Mouse (Mus musculus) midbrain, embryonic 12.5 days (tissue): ENCODE measurements around the gene Tank. TPM values are rescaled to one million over a fixed set of nuclear protein-coding genes. Genes with fewer than 3 reads are reported as not detected.
A peak's percentile ranks its signal among the peaks of the same experiment; 100 is the strongest.

Experiments
- ATAC-seq: fragments of 200-750 bp; cut with Nextera tagmentation; 2 replicates; pipeline ENCODE4 v1.8.0; 2017; ENCODE audit warnings: low read depth, moderate TSS enrichment, moderate library complexity; ENCODE audit not compliant: low FRiP score
- H3K27ac ChIP-seq: fragments of 300-500 bp; sonication (generic); replicated peaks from 2 replicates; pipeline ENCODE4 v1.5.1; 2016; ENCODE audit warnings: mild to moderate bottlenecking
- H3K27me3 ChIP-seq: fragments of 300-500 bp; sonication (generic); 2 replicates; pipeline ENCODE4 v1.6.1; 2016; ENCODE audit warnings: mild to moderate bottlenecking
- H3K36me3 ChIP-seq: fragments of 300-500 bp; sonication (generic); 2 replicates; pipeline ENCODE4 v1.6.1; 2016
- H3K4me1 ChIP-seq: fragments of 300-500 bp; sonication (generic); 2 replicates; pipeline ENCODE4 v1.6.1; 2016
- H3K4me2 ChIP-seq: fragments of 300-500 bp; sonication (generic); replicated peaks from 2 replicates; pipeline ENCODE4 v1.6.1; 2016; ENCODE audit warnings: mild to moderate bottlenecking, moderate library complexity
- H3K4me3 ChIP-seq: fragments of 300-500 bp; sonication (generic); 2 replicates; pipeline ENCODE4 v1.5.1; 2016; ENCODE audit warnings: mild to moderate bottlenecking
- H3K9ac ChIP-seq: fragments of 300-500 bp; sonication (generic); replicated peaks from 2 replicates; pipeline ENCODE4 v1.6.1; 2016; ENCODE audit warnings: mild to moderate bottlenecking, moderate library complexity
- H3K9me3 ChIP-seq: fragments of 300-500 bp; sonication (generic); 2 replicates; pipeline ENCODE4 v1.6.1; 2016; ENCODE audit warnings: mild to moderate bottlenecking
- WGBS: fragments of 180-500 bp; shearing (Covaris S2); methylation state at CpG from one replicate; pipeline ENCODE4 v1.1.7; 2016; 5-methylcytosine and 5-hydroxymethylcytosine counted together
- polyA plus RNA-seq: library from polyadenylated mRNA; unstranded; fragments of >200 nt; fragmentation: Nextera tagmentation; extraction: Ambion mirVana; gene quantifications from 2 replicates; pipeline ENCODE4 v1.2.1, GENCODE M21; 2016

Gene Tank
- polyA plus RNA-seq, 1 experiment from 2014 or later: 31.1 TPM

DNA sequence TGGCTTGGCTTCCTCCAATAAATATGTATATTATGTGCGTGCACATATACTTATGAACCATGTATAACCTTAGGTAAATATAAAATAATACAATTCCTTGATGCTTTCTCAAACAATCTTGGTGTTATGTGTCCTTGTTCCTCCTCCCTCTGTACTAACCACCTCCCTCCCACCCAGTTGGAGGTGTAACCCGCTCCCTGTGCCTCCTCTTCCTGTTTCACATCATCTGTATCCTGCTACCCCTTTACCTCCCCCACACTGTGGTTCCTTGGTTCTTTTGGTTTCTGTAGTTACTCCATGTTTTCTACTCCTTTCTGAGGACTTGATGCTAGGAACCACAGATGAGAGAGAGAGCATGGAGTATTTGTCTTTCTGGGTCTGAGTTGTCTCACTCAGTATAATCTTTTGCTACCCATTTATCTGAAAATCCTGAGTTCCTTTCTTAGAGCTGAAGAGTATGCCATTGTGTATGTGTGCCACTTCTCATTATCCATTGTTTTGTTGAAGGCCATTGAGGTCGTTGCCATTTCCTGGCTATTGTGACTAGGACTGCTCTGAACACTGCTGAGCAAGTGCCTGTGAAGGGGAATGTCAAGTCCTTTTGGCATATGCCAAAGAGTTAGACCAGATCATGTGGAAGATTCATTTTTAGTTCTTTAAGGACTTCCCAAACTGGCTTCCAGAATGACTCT lies 52.6 kb downstream of the Tank start:
- Histone ChIP-seq H3K4me3 (no peak overlapping the region), H3K36me3 (peaks cover 11% of the 10 kb centered on the region; the same call in 1 of the 2 replicates), H3K27me3 (no peaks in the 10 kb centered on the region), H3K27ac (no peak overlapping the region), H3K4me1 (no peaks in the 10 kb centered on the region), H3K4me2 (no peak overlapping the region), H3K9ac (no peak overlapping the region), H3K9me3 (no peaks in the 10 kb centered on the region)
- ATAC-seq: no peak
- WGBS: 80% methylated on average over 3 of the region's 3 CpGs

DNA sequence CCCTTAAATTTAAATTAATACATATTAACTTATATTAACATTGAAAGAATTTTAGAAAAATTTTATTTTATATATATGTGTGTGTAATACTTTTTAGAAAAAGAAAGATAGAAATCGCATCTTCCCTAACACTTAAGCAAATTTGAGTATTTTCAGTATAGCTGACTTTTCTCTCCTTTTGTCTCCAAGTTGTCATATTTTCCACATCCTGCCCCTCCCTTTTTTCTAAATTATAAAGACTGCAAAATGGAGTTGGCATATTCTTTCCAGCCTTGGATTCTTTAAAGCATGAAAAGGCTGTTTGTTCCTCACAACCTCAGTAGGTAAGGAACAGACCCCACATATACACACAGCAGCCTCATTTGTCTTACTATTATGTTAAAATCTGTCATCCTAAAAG lies 56.7 kb downstream of the Tank start:
- Histone ChIP-seq H3K27ac (no peak overlapping the region), H3K4me2 (no peak overlapping the region), H3K27me3 (no peaks in the 10 kb centered on the region), H3K9me3 (no peaks in the 10 kb centered on the region), H3K36me3 (no peaks in the 10 kb centered on the region), H3K4me3 (no peak overlapping the region), H3K9ac (no peak overlapping the region), H3K4me1 (no peaks in the 10 kb centered on the region)
- WGBS: 90% methylated on average over 1 of the region's 1 CpGs
- ATAC-seq: no peak

DNA sequence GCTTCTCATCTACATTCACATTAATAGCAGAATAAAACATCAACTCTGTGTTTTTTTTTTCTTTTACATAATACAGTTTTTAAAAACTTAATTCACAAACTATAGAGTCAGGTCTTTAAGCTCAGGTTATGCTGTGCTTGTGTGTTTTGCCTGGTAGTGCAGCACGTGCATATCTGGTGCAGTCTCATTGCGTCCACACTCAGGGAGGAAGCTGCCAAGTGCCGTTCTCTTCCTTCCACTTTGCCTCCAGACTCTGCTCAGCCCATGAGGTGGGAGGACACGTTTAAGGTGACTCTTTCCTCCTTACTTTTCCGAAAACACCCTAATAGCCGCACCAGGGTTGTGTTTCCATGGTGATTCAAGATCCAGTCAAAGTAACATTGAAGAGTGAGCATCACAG lies 59.8 kb downstream of the Tank start:
- no peak overlapping the region for H3K4me2 ChIP-seq
- 75% methylated on average over 6 of the region's 6 CpGs for WGBS

DNA sequence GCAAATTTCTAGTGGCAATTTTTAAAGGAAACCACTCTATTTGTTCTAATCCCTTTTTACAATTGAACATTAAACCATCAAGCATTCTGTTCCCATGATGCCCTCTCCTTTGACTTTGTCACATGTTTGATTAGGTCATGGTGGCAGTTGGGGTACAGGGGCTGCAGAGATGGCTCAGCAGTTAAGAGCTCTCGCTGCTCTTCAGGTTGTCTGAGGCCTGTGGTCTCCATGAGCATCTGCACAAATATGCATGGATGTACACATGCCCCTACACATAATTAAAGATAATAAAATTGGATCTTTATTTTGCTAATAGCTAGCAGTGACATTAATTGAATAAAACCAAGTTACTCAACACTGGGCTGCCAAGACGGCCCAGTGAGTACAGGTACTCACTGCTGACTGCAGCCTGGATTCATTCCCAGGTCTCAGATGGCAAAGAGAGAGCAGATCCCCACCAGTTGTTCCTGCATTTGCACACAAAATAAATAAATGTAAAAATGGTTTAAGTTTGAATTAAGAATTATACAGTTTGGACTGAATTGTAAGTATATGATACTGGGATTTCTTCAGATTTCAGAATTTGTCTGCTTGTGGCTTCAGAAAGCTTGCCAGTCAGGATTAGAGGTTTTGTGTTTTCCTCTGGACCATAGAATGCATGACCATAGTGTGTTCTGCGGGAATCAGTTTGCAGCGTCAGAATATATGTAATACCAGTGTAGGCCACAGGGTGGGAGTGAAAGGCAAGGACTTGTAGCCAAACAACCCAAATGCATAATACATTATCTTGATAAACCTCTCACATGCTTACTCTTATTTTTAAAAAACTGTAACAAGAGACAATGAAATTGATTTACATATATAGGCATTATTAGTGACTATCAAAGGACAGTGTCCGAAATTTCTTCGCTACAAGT lies 64.3 kb downstream of the Tank start:
- 56% methylated on average over 6 of the region's 6 CpGs for WGBS
- H3K27me3 ChIP-seq: no peaks in the 10 kb centered on the region
- no peak overlapping the region for H3K4me2 ChIP-seq
- no peaks in the 10 kb centered on the region for H3K9me3 ChIP-seq
- H3K9ac ChIP-seq: no peak overlapping the region
- no peaks in the 10 kb centered on the region for H3K36me3 ChIP-seq
- no peak overlapping the region for H3K27ac ChIP-seq
- ATAC-seq: peak; percentile 83
- H3K4me3 ChIP-seq: no peak overlapping the region
- no peaks in the 10 kb centered on the region for H3K4me1 ChIP-seq

More for the DNA sequence above, 59.8 kb downstream of the Tank start:
- Histone ChIP-seq H3K36me3 (no peaks in the 10 kb centered on the region), H3K27ac (no peak overlapping the region), H3K4me1 (no peaks in the 10 kb centered on the region), H3K9ac (no peak overlapping the region), H3K27me3 (no peaks in the 10 kb centered on the region), H3K9me3 (no peaks in the 10 kb centered on the region), H3K4me3 (no peak overlapping the region)
- ATAC-seq: no peak

DNA sequence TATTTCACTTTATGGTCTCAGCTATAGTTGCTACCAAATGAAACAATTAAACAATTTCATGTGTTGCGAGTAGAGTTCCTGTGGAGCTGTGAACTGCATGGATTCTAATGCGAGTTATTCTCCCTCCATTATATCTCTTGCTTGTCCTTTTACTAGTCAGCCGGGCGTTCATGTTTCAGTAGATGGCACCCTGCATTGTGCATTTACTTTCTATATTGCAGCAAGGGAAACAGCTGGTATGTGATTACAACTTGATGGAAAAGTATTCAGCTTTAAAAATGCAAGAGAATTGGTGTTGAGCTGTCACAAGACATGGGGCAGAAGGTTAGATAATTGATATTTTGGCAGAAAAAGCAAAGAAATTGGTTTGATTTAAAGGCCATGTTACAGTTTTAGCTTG lies 72.8 kb downstream of the Tank start:
- no peak for ATAC-seq
- Histone ChIP-seq H3K4me2 (no peak overlapping the region), H3K27ac (no peak overlapping the region), H3K4me3 (no peak overlapping the region), H3K36me3 (no peaks in the 10 kb centered on the region), H3K27me3 (no peaks in the 10 kb centered on the region), H3K4me1 (0 out of 2 replicates have a peak, but pooled peaks cover 4% of the 10 kb centered on the region), H3K9ac (no peak overlapping the region), H3K9me3 (no peaks in the 10 kb centered on the region)
- 83% methylated on average over 4 of the region's 4 CpGs for WGBS

DNA sequence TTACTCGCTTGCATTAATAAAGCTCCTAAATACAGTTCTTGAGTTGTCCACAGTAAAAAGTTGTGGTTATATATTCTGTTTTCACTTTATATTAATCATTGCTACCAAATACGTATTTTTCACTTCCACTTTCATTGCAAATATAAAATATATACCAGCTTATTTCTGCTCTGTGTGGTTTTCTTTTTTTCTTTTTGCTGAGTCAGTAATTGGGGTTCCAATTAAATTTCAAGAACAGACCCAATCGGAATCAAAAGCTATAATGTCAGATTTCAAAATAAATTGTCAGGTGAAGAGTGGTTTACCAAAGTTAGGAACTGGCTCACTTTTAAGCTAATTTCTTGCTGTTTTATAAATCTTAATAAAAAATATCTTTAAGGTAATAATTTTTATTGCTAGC lies 73.3 kb downstream of the Tank start:
- Histone ChIP-seq H3K27me3 (no peaks in the 10 kb centered on the region), H3K4me2 (no peak overlapping the region), H3K27ac (no peak overlapping the region), H3K9ac (no peak overlapping the region), H3K9me3 (no peaks in the 10 kb centered on the region), H3K36me3 (no peaks in the 10 kb centered on the region), H3K4me3 (no peak overlapping the region), H3K4me1 (0 out of 2 replicates have a peak, but pooled peaks cover 4% of the 10 kb centered on the region)
- 91% methylated on average over 3 of the region's 3 CpGs for WGBS
- ATAC-seq: no peak

DNA sequence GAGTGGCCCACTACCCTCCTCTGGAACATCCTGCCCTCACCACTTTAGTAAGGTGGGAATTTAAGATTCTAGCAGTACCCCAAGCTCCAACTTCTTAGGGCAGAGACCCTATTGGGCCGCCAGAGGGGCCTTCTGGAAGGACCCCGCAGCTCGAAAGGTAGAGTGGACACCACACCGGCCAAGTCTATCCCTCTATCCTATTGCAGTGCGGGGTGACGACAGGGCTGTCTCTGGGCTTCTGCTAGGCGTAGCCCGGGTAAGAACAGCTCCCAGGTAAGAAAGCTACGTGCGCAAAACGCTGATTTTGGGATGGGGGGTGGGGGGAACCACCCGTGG lies 76.6 kb downstream of the Tank start:
- Histone ChIP-seq H3K4me2 (peak overlapping the region; percentile 85), H3K4me1 (peaks cover 8% of the 10 kb centered on the region), H3K4me3 (peak overlapping the region; percentile 50), H3K9me3 (no peaks in the 10 kb centered on the region), H3K27me3 (no peaks in the 10 kb centered on the region), H3K9ac (peak overlapping the region; percentile 81), H3K27ac (peak overlapping the region; percentile 89), H3K36me3 (no peaks in the 10 kb centered on the region)
- 3% methylated on average over 12 of the region's 12 CpGs for WGBS
- ATAC-seq: peak; percentile 23; the same call in 1 of the 2 replicates

DNA sequence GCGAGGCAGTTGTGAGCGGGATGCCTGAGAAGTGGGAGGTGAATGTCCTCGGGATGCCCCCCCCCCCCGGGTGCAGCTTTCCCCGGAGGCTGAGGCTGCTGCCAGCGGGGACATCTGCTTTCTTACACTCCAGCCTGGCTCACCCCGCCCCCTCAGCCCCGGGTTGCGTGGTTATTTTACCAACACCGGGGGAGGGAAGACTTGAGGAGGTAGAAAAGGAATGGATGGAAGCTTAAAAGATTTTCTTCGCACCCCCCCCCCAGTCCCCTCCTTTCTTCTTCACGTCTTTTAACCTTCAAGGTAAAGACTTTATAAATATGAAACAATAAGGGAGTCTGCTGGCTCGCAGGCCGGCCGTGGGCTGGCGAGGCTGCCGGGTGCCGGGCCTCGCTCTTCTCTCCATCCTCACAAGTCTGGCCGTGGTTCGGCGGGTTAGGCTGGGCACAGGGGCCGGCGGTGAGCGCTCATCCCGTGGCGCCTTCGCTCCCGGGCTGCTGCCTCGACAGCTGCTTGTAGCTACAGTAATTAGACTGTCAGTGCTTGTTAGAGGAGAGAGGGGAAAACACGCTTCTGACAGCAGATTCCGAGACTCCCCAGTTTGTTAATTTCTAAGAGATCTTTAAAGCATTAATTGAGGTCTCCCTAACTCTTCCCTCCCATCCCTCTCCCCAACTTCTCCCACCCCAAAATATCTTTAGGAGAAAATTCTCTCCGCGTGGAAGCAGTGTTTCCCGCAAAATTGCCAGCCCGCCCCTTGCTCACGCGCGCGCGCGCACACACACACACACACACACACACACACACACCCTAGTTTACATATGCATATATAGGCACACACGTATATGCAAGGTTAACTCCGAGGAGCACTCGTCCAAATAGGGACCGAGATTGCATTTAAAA lies 77.2 kb downstream of the Tank start:
- H3K36me3 ChIP-seq: no peaks in the 10 kb centered on the region
- peaks cover 8% of the 10 kb centered on the region for H3K4me1 ChIP-seq
- H3K4me2 ChIP-seq: peak overlapping the region; percentile 85
- H3K27me3 ChIP-seq: no peaks in the 10 kb centered on the region
- peak overlapping the region; percentile 89 for H3K27ac ChIP-seq
- no peaks in the 10 kb centered on the region for H3K9me3 ChIP-seq
- H3K9ac ChIP-seq: peak overlapping the region; percentile 81
- peak; percentile 77 for ATAC-seq
- H3K4me3 ChIP-seq: peak overlapping the region; percentile 50
- under 1% methylated on average over 41 of the region's 46 CpGs for WGBS

DNA sequence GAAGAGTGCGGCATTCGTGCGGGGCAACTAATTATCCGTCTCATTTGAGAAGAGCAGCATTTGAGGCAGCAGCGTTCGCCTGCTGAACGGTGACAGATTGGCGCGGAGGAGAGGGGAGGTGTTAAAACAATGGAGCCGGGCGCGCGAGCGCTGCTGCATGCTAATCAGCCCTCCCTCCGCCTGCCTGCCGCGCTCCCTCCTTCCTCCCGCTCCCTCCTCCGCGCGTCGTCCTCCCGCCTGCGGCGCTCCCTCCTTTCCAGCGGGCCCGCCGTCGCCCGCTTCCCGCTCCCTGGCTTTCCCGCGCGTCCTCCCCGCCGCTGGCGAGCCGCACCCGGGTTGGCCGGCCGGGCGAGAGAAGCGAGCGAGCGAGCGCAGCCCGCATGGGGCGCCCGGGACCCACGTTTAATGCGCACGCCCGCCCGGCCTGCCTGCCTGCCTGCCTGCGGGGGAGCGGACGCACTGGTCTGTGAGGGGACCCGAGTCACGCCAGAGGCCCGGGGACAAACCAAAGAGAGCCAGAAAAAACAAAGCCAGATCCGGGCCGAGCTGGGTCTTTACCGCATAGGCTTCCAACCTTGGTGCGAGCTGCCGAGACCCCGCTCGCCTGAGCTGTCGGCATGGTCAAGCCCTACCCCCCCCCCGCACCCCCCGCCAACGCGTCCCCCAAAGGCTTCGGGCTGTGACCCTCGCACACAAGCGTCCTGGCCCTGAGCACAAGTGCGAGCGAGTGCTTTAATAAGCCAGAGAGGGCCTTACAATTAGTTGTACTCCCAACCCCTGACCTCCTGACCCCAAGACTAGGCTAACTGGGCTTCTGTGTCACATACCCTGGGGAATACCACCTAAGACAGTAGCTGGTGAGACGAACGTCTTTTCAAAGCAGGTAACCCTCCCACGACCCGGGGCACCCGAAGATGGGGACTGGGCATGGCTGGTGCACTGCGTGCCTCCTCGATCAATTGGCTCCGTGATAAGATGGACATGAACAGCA lies 78.3 kb downstream of the Tank start:
- Histone ChIP-seq H3K27me3 (no peaks in the 10 kb centered on the region), H3K27ac (peak overlapping the region; percentile 89), H3K9ac (peak overlapping the region; percentile 81), H3K4me2 (peak overlapping the region; percentile 85), H3K4me3 (peak overlapping the region; percentile 50), H3K36me3 (no peaks in the 10 kb centered on the region), H3K9me3 (no peaks in the 10 kb centered on the region), H3K4me1 (peaks cover 8% of the 10 kb centered on the region)
- peak; percentile 83 for ATAC-seq
- WGBS: under 1% methylated on average over 78 of the region's 85 CpGs

DNA sequence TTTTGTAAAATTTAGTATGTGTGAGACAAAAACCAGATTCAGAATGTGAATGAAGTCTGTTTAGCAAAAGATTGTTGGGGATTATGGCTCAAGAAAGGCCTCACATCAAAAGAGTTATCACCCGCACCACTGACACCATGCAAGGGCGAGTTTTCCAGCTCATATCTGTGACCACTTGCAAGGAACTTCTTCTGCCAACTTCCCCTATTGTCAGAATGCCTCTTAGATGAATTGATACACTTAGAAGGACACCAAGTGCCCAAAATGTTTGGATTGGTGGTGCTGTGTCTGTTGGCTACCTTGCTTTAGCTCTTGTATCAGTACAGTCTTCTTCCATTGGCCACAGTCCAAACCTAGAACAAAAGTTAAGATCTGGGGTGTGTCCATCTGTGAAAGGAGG lies 80.9 kb downstream of the Tank start:
- H3K9me3 ChIP-seq: no peaks in the 10 kb centered on the region
- H3K36me3 ChIP-seq: no peaks in the 10 kb centered on the region
- H3K27me3 ChIP-seq: no peaks in the 10 kb centered on the region
- H3K9ac ChIP-seq: no peak overlapping the region
- H3K27ac ChIP-seq: no peak overlapping the region
- ATAC-seq: no peak
- WGBS: 66% methylated on average over 2 of the region's 2 CpGs
- H3K4me2 ChIP-seq: no peak overlapping the region
- peaks cover 8% of the 10 kb centered on the region for H3K4me1 ChIP-seq
- no peak overlapping the region for H3K4me3 ChIP-seq

DNA sequence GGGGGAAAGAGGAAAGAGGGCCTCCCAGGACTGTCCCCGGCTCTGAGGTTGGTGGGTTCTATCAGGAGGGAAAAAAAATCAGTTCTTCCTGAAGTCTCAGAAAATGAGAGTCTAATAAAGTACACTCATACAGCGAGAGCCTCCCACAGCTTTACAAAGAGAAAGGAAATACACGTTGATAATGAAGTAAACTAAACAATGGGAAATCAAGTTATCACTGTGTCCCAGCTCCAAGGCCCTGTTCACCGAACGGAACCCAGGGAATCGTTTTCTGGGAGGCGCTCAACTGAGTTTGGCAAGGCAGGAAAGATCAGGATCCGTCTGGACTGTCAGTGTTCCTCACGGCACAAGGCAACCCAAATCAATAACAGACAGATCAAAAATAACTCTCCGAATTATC lies 84.4 kb downstream of the Tank start:
- no peaks in the 10 kb centered on the region for H3K36me3 ChIP-seq
- no peaks in the 10 kb centered on the region for H3K4me1 ChIP-seq
- WGBS: 85% methylated on average over 10 of the region's 10 CpGs
- ATAC-seq: no peak
- H3K27me3 ChIP-seq: no peaks in the 10 kb centered on the region
- no peaks in the 10 kb centered on the region for H3K9me3 ChIP-seq
- no peak overlapping the region for H3K27ac ChIP-seq
- H3K4me3 ChIP-seq: no peak overlapping the region
- no peak overlapping the region for H3K9ac ChIP-seq
- no peak overlapping the region for H3K4me2 ChIP-seq
